Mouse (Mus musculus): Measurements from ENCODE around the gene Sh3bp5.

GRCm38 (mm10) chr14:31329741-31330140, 106.1 kb downstream of the Sh3bp5 start:
- TF ChIP-seq CTCF (IDR thresholded peaks at IDR 0.05 in 2 of 3, conservative IDR thresholded peaks at IDR 0.05 in 1 of 3; ENCODE audit: control insufficient read depth in 1 of 3, insufficient read depth in 1 of 3, low read depth in 2 of 3, low read length in 3 of 3, poor library complexity in 1 of 3, severe bottlenecking in 1 of 3) (no peak), NELFE (IDR thresholded peaks at IDR 0.05; ENCODE audit: low read depth, low read length) (no peak), TBP (IDR thresholded peaks at IDR 0.05; ENCODE audit: low read depth, low read length) (no peak), MAZ (IDR thresholded peaks at IDR 0.05; ENCODE audit: low read depth, low read length) (no peak), GABPA (IDR thresholded peaks at IDR 0.05; ENCODE audit: low read depth, low read length) (no peak), EP300 (IDR thresholded peaks at IDR 0.05; ENCODE audit: low read depth in 1 of 2, low read length in 2 of 2) (no peak), MYC (IDR thresholded peaks at IDR 0.05; ENCODE audit: low read depth, low read length) (no peak), ZNF384 (IDR thresholded peaks at IDR 0.05; ENCODE audit: low read depth, low read length) (no peak), ETS1 (IDR thresholded peaks at IDR 0.05; ENCODE audit: low read depth, low read length) (no peak), JUND (IDR thresholded peaks at IDR 0.05; ENCODE audit: low read depth, low read length) (no peak), USF1 (IDR thresholded peaks at IDR 0.05; ENCODE audit: low read depth, low read length) (no peak), MAFK (IDR thresholded peaks at IDR 0.05; ENCODE audit: borderline replicate concordance, low read depth, low read length) (no peak), POLR2AphosphoS5 (IDR thresholded peaks at IDR 0.05; ENCODE audit: borderline replicate concordance, low read depth, low read length) (no peak)

Data from MEL (cell line).